Mouse (Mus musculus) heart, adult 2 months (tissue): ENCODE measurements around the gene Unc79. TPM values are rescaled to one million over a fixed set of nuclear protein-coding genes. Genes with fewer than 3 reads are reported as not detected.

ENCODE experiments used
- DNase-seq, 2 experiments: peaks; one replicate each; pipeline ENCODE4 v3.0.0; 2021
- H3K27ac ChIP-seq: fragments of 200-600 bp; 2 replicates; pipeline ENCODE4 v1.8.1; 2022
- H3K27me3 ChIP-seq: fragments of 200-500 bp; 2 replicates; pipeline ENCODE4 v1.6.1; 2012; ENCODE audit warnings: mild to moderate bottlenecking, low read length, inconsistent platforms, mixed read lengths; ENCODE audit not compliant: control insufficient read depth, insufficient read depth
- H3K36me3 ChIP-seq: fragments of 200-500 bp; 2 replicates; pipeline ENCODE4 v1.6.1; 2012; ENCODE audit warnings: low read length, inconsistent platforms; ENCODE audit not compliant: control insufficient read depth, insufficient read depth
- H3K4me1 ChIP-seq: fragments of 200-500 bp; 2 replicates; pipeline ENCODE4 v1.6.1; 2011; ENCODE audit warnings: low read length; ENCODE audit not compliant: control insufficient read depth, insufficient read depth
- H3K4me3 ChIP-seq: fragments of 200-600 bp; 2 replicates; pipeline ENCODE4 v1.8.1; 2022
- H3K79me2 ChIP-seq: fragments of 200-500 bp; replicated peaks from 2 replicates; pipeline ENCODE4 v1.6.1; 2012; ENCODE audit warnings: mild to moderate bottlenecking, inconsistent platforms, low read length, moderate library complexity, mixed read lengths; ENCODE audit not compliant: control insufficient read depth, insufficient read depth
- H3K9ac ChIP-seq: fragments of 200-500 bp; 2 replicates; pipeline ENCODE4 v1.6.1; 2012; ENCODE audit warnings: low read depth, mild to moderate bottlenecking, control low read depth, inconsistent platforms, low read length, mixed read lengths
- CTCF ChIP-seq: fragments of 200-600 bp; IDR thresholded peaks from 2 replicates; pipeline ENCODE4 v1.8.1; 2022; ENCODE audit warnings: antibody characterized with exemption, mild to moderate bottlenecking, moderate library complexity
- EP300 ChIP-seq: fragments of 200-500 bp; IDR thresholded peaks from 2 replicates; pipeline ENCODE4 v1.6.1; 2011; ENCODE audit warnings: low read depth, low read length, control low read depth; ENCODE audit not compliant: insufficient read depth
- POLR2A ChIP-seq: fragments of 200-500 bp; IDR thresholded peaks from 2 replicates; pipeline ENCODE4 v1.6.1; 2011; ENCODE audit warnings: mild to moderate bottlenecking, low read depth, low read length, control low read depth; ENCODE audit not compliant: insufficient read depth
- WGBS: fragments of 180-500 bp; shearing (Covaris S2); methylation state at CpG from one replicate; pipeline ENCODE4 v1.1.7; 2018; 5-methylcytosine and 5-hydroxymethylcytosine counted together
- intact Hi-C: fragments of 180-260 bp; cut with DNase I; formaldehyde crosslinking; loops from one replicate; pipeline ENCODE4 v1.15.1; 2025
- polyA plus RNA-seq: library from polyadenylated mRNA; depleted of rRNA; stranded (reverse); fragments of >200 nt; gene quantifications from 2 replicates; pipeline ENCODE4 v1.2.3, GENCODE M21; 2012
- total RNA-seq, 2 experiments: library from RNA; stranded (reverse); gene quantifications; 2 replicates each; pipeline ENCODE4 v1.2.3; 2021

Gene Unc79
- total and polyA plus RNA-seq, 3 experiments = 0.05 to 0.20 (median 0.05) TPM

- WGBS = 39% methylated on average over 9 of the region's 9 CpGs
- Histone ChIP-seq H3K9ac (no peak overlapping the region), H3K4me3 (no peak overlapping the region), H3K36me3 (no peaks in the 10 kb centered on the region), H3K79me2 (no peaks in the 10 kb centered on the region), H3K27ac (no peak overlapping the region), H3K4me1 (no peaks in the 10 kb centered on the region), H3K27me3 (no peaks in the 10 kb centered on the region)
- peak; percentile 3 to 21 for DNase-seq
- TF ChIP-seq EP300 (no peak), CTCF (peak; percentile 72), POLR2A (no peak)
- intact Hi-C loops = loop anchor here (1.0 to 5.0 kb wide), 3 partner anchors 159 to 350 kb away; no protein-coding TSS in a partner anchor
These were observed 193.9 kb downstream of the Unc79 start for GRCm38 (mm10) chr12:103142550-103143010.

GRCm38 (mm10) chr12:103143798-103144565 lies 195.3 kb downstream of the Unc79 start:
- Histone ChIP-seq H3K9ac (no peak overlapping the region), H3K4me3 (no peak overlapping the region), H3K27me3 (no peaks in the 10 kb centered on the region), H3K36me3 (no peaks in the 10 kb centered on the region), H3K79me2 (no peaks in the 10 kb centered on the region), H3K27ac (no peak overlapping the region), H3K4me1 (no peaks in the 10 kb centered on the region)
- TF ChIP-seq EP300 = no peak
- TF ChIP-seq CTCF = peak; percentile 64
- TF ChIP-seq POLR2A = no peak
- intact Hi-C loops = loop anchor here (1.0 to 5.0 kb wide), 4 partner anchors 98 to 348 kb away; partner anchors contain the start of gene Prima1
- 21% methylated on average over 9 of the region's 9 CpGs for WGBS
- peak; percentile 33 to 49 for DNase-seq

- Histone ChIP-seq H3K79me2 (no peaks in the 10 kb centered on the region), H3K4me3 (no peak overlapping the region), H3K9ac (no peak overlapping the region), H3K4me1 (no peaks in the 10 kb centered on the region), H3K36me3 (no peaks in the 10 kb centered on the region), H3K27me3 (no peaks in the 10 kb centered on the region), H3K27ac (no peak overlapping the region)
- TF ChIP-seq CTCF (no peak), EP300 (no peak), POLR2A (no peak)
- intact Hi-C loops = no loop called here
- no peak for DNase-seq
- 57% methylated on average over 2 of the region's 2 CpGs for WGBS
These were observed 201.6 kb downstream of the Unc79 start for GRCm38 (mm10) chr12:103150247-103150646.

GRCm38 (mm10) chr12:103154927-103155326 lies 206.3 kb downstream of the Unc79 start:
- Histone ChIP-seq H3K79me2 (no peaks in the 10 kb centered on the region), H3K4me1 (no peaks in the 10 kb centered on the region), H3K27ac (no peak overlapping the region), H3K36me3 (no peaks in the 10 kb centered on the region), H3K27me3 (0 out of 2 replicates have a peak, but pooled peaks cover 1% of the 10 kb centered on the region), H3K9ac (no peak overlapping the region), H3K4me3 (no peak overlapping the region)
- DNase-seq = no peak
- intact Hi-C loops = no loop called here
- no peak for TF ChIP-seq EP300
- no peak for TF ChIP-seq CTCF
- no peak for TF ChIP-seq POLR2A
- WGBS = 70% methylated on average over 2 of the region's 2 CpGs

GRCm38 (mm10) chr12:103155406-103155805 lies 206.7 kb downstream of the Unc79 start:
- no peak overlapping the region for H3K27ac ChIP-seq
- H3K36me3 ChIP-seq = no peaks in the 10 kb centered on the region
- H3K79me2 ChIP-seq = no peaks in the 10 kb centered on the region
- 0 out of 2 replicates have a peak, but pooled peaks cover 1% of the 10 kb centered on the region for H3K27me3 ChIP-seq
- TF ChIP-seq CTCF (no peak), POLR2A (no peak), EP300 (no peak)
- intact Hi-C loops = no loop called here
- no peak overlapping the region for H3K9ac ChIP-seq
- no peak for DNase-seq
- no peak overlapping the region for H3K4me3 ChIP-seq
- 81% methylated on average over 3 of the region's 3 CpGs for WGBS
- H3K4me1 ChIP-seq = no peaks in the 10 kb centered on the region

GRCm38 (mm10) chr12:103157129-103157910 lies 208.7 kb downstream of the Unc79 start:
- H3K4me3 ChIP-seq = no peak overlapping the region
- H3K36me3 ChIP-seq = no peaks in the 10 kb centered on the region
- no peaks in the 10 kb centered on the region for H3K79me2 ChIP-seq
- intact Hi-C loops = no loop called here
- 44% methylated on average over 18 of the region's 18 CpGs for WGBS
- no peak for DNase-seq
- H3K4me1 ChIP-seq = no peaks in the 10 kb centered on the region
- no peak overlapping the region for H3K9ac ChIP-seq
- TF ChIP-seq EP300 (no peak), POLR2A (no peak), CTCF (no peak)
- no peak overlapping the region for H3K27ac ChIP-seq
- H3K27me3 ChIP-seq = 0 out of 2 replicates have a peak, but pooled peaks cover 1% of the 10 kb centered on the region
